Mouse (Mus musculus) thymus, adult 2 months (tissue): ENCODE data around the gene Defb20. TPM values are rescaled to one million over a fixed set of nuclear protein-coding genes. Genes with fewer than 3 reads are reported as not detected.
"Not testable (repeated sequence)": the region's sequence is repeated elsewhere in the genome, so short reads cannot be mapped to it uniquely, and the experiment has no call there.

Experiments used
- DNase-seq: peaks from one replicate; pipeline ENCODE4 v3.0.0; 2021
- H3K27ac ChIP-seq: fragments of 200-500 bp; 2 replicates; pipeline ENCODE4 v1.5.1; 2012; ENCODE audit warnings: low read length, control low read depth; ENCODE audit not compliant: control insufficient read depth, insufficient read depth
- H3K27me3 ChIP-seq: fragments of 200-500 bp; 2 replicates; pipeline ENCODE4 v1.6.1; 2012; ENCODE audit warnings: mild to moderate bottlenecking, low read length, moderate library complexity, mixed read lengths; ENCODE audit not compliant: control insufficient read depth, insufficient read depth
- H3K36me3 ChIP-seq: fragments of 200-500 bp; 2 replicates; pipeline ENCODE4 v1.6.1; 2012; ENCODE audit warnings: mild to moderate bottlenecking, low read length, moderate library complexity; ENCODE audit not compliant: control insufficient read depth, insufficient read depth
- H3K4me1 ChIP-seq: fragments of 200-500 bp; replicated peaks from 2 replicates; pipeline ENCODE4 v1.6.1; 2012; ENCODE audit warnings: low read length; ENCODE audit not compliant: control insufficient read depth, insufficient read depth
- H3K4me3 ChIP-seq: fragments of 200-500 bp; 2 replicates; pipeline ENCODE4 v1.5.1; 2012; ENCODE audit warnings: mild to moderate bottlenecking, low read length, control low read depth, moderate library complexity; ENCODE audit not compliant: control insufficient read depth, insufficient read depth
- CTCF ChIP-seq: fragments of 200-500 bp; IDR thresholded peaks from 2 replicates; pipeline ENCODE4 v1.5.1; 2012; ENCODE audit warnings: mild to moderate bottlenecking, control low read depth, low read length, moderate library complexity, borderline replicate concordance; ENCODE audit not compliant: control insufficient read depth, poor library complexity, insufficient read depth; ENCODE audit errors: extremely low read depth
- POLR2A ChIP-seq: fragments of 200-500 bp; IDR thresholded peaks from 2 replicates; pipeline ENCODE4 v1.6.1; 2012; ENCODE audit warnings: mild to moderate bottlenecking, low read length, control low read depth, moderate library complexity; ENCODE audit not compliant: control insufficient read depth, poor library complexity, insufficient read depth; ENCODE audit errors: extremely low read depth
- WGBS: fragments of 180-500 bp; shearing (Covaris S2); methylation state at CpG from one replicate; pipeline ENCODE4 v1.1.7; 2018; 5-methylcytosine and 5-hydroxymethylcytosine counted together
- polyA plus RNA-seq: library from polyadenylated mRNA; depleted of rRNA; stranded (reverse); fragments of >200 nt; gene quantifications from 2 replicates; pipeline ENCODE4 v1.2.3, GENCODE M21; 2012; rRNA removed

Gene Defb20
- not detected in 2 replicates for polyA plus RNA-seq

- no peaks in the 10 kb centered on the region for H3K36me3 ChIP-seq
Observed at GRCm38 (mm10) chr2:152476763-152477162, at the start of gene Defb20. TSS of gene Defb20 (plus strand) at chr2:152477063.

GRCm38 (mm10) chr2:152427493-152427892 is 49.4 kb upstream of the Defb20 start:
- Histone ChIP-seq H3K27me3 (no peaks in the 10 kb centered on the region), H3K36me3 (no peaks in the 10 kb centered on the region), H3K4me3 (no peak overlapping the region), H3K27ac (no peak overlapping the region), H3K4me1 (no peaks in the 10 kb centered on the region)
- TF ChIP-seq POLR2A (no peak), CTCF (no peak)
- no peak for DNase-seq
- WGBS = 66% methylated on average over 12 of the region's 12 CpGs

More at GRCm38 (mm10) chr2:152476763-152477162, at the start of gene Defb20:
- Histone ChIP-seq H3K4me1 (no peaks in the 10 kb centered on the region), H3K27me3 (no peaks in the 10 kb centered on the region), H3K4me3 (no peak within 1 kb of the TSS), H3K27ac (no peak within 1 kb of the TSS)
- 80% methylated on average over 2 of the region's 2 CpGs for WGBS
- TF ChIP-seq CTCF (no peak), POLR2A (no peak)
- no peak for DNase-seq

- 78% methylated on average over 2 of the region's 2 CpGs for WGBS
- H3K27ac ChIP-seq, H3K4me3 ChIP-seq, H3K36me3 ChIP-seq, H3K4me1 ChIP-seq, H3K27me3 ChIP-seq, DNase-seq: not testable (repeated sequence)
Observed at GRCm38 (mm10) chr2:152428481-152428880, 48.4 kb upstream of the Defb20 start.

GRCm38 (mm10) chr2:152436405-152436901 is 40.4 kb upstream of the Defb20 start:
- no peak for DNase-seq
- WGBS = 96% methylated on average over 7 of the region's 7 CpGs
- Histone ChIP-seq H3K36me3 (no peaks in the 10 kb centered on the region), H3K27me3 (no peaks in the 10 kb centered on the region), H3K27ac (no peak overlapping the region), H3K4me3 (no peak overlapping the region), H3K4me1 (peaks cover 2% of the 10 kb centered on the region; the same call in 1 of the 2 replicates)
- TF ChIP-seq CTCF (no peak), POLR2A (no peak)

GRCm38 (mm10) chr2:152436983-152437860 is 39.6 kb upstream of the Defb20 start:
- peak; percentile 95 for TF ChIP-seq CTCF
- no peak for TF ChIP-seq POLR2A
- H3K4me1 ChIP-seq = peaks cover 2% of the 10 kb centered on the region; the same call in 1 of the 2 replicates
- no peaks in the 10 kb centered on the region for H3K36me3 ChIP-seq
- peak overlapping the region; percentile 15; the same call in 1 of the 2 replicates for H3K4me3 ChIP-seq
- H3K27me3 ChIP-seq = no peaks in the 10 kb centered on the region
- no peak overlapping the region for H3K27ac ChIP-seq
- WGBS = 10% methylated on average over 23 of the region's 23 CpGs
- DNase-seq = peak; percentile 79

GRCm38 (mm10) chr2:152438963-152439362 is 37.9 kb upstream of the Defb20 start:
- peaks cover 2% of the 10 kb centered on the region; the same call in 1 of the 2 replicates for H3K4me1 ChIP-seq
- no peaks in the 10 kb centered on the region for H3K27me3 ChIP-seq
- DNase-seq = no peak
- TF ChIP-seq CTCF = no peak
- TF ChIP-seq POLR2A = no peak
- 85% methylated on average over 1 of the region's 1 CpGs for WGBS
- no peak overlapping the region for H3K27ac ChIP-seq
- no peak overlapping the region for H3K4me3 ChIP-seq
- no peaks in the 10 kb centered on the region for H3K36me3 ChIP-seq

- DNase-seq = no peak
- H3K36me3 ChIP-seq = no peaks in the 10 kb centered on the region
- H3K27ac ChIP-seq = no peak overlapping the region
- 97% methylated on average over 2 of the region's 2 CpGs for WGBS
- no peak overlapping the region for H3K4me3 ChIP-seq
- no peaks in the 10 kb centered on the region for H3K27me3 ChIP-seq
- TF ChIP-seq POLR2A (no peak), CTCF (no peak)
- peaks cover 2% of the 10 kb centered on the region; the same call in 1 of the 2 replicates for H3K4me1 ChIP-seq
Observed at GRCm38 (mm10) chr2:152439833-152440232, 37.0 kb upstream of the Defb20 start.
